Mouse (Mus musculus) hindbrain, embryonic 16.5 days (tissue): ENCODE measurements around the gene Irak3. TPM values are rescaled to one million over a fixed set of nuclear protein-coding genes. Genes with fewer than 3 reads are reported as not detected.
"Not testable (repeated sequence)": the region's sequence is repeated elsewhere in the genome, so short reads cannot be mapped to it uniquely, and the experiment has no call there.

Experiments
- ATAC-seq: fragments of 200-750 bp; cut with Nextera tagmentation; 2 replicates; pipeline ENCODE4 v1.8.0; 2017; ENCODE audit warnings: moderate TSS enrichment, moderate library complexity
- H3K27ac ChIP-seq: fragments of 300-500 bp; sonication (generic); 2 replicates; pipeline ENCODE4 v1.5.1; 2014; ENCODE audit warnings: low read depth, mild to moderate bottlenecking, control low read depth, low read length, moderate library complexity
- H3K27me3 ChIP-seq: fragments of 300-500 bp; sonication (generic); replicated peaks from 2 replicates; pipeline ENCODE4 v1.6.1; 2014; ENCODE audit warnings: low read length; ENCODE audit not compliant: control insufficient read depth, insufficient read depth
- H3K36me3 ChIP-seq: fragments of 300-500 bp; sonication (generic); 2 replicates; pipeline ENCODE4 v1.6.1; 2014; ENCODE audit warnings: mild to moderate bottlenecking, low read length, moderate library complexity, mixed read lengths; ENCODE audit not compliant: control insufficient read depth, insufficient read depth
- H3K4me1 ChIP-seq: fragments of 300-500 bp; sonication (generic); 2 replicates; pipeline ENCODE4 v1.6.1; 2014; ENCODE audit warnings: low read depth, low read length; ENCODE audit not compliant: control insufficient read depth, insufficient read depth
- H3K4me2 ChIP-seq: fragments of 300-500 bp; sonication (generic); 2 replicates; pipeline ENCODE4 v1.6.1; 2014; ENCODE audit warnings: mild to moderate bottlenecking, low read length, control low read depth, moderate library complexity
- H3K4me3 ChIP-seq: fragments of 300-500 bp; sonication (generic); 2 replicates; pipeline ENCODE4 v1.5.1; 2014; ENCODE audit warnings: mild to moderate bottlenecking, low read length, control low read depth, moderate library complexity
- H3K9ac ChIP-seq: fragments of 300-500 bp; sonication (generic); 2 replicates; pipeline ENCODE4 v1.6.1; 2014; ENCODE audit warnings: low read depth, mild to moderate bottlenecking, control low read depth, low read length, moderate library complexity
- H3K9me3 ChIP-seq: fragments of 300-500 bp; sonication (generic); 2 replicates; pipeline ENCODE4 v1.6.1; 2014; ENCODE audit warnings: mild to moderate bottlenecking, low read length, moderate library complexity; ENCODE audit not compliant: control insufficient read depth
- WGBS: fragments of 180-500 bp; shearing (Covaris S2); extraction: QIAGEN DNeasy Blood & Tissue Kit; methylation state at CpG from one replicate; pipeline ENCODE4 v1.1.7; 2014; 5-methylcytosine and 5-hydroxymethylcytosine counted together
- polyA plus RNA-seq: library from polyadenylated mRNA; unstranded; fragments of >200 nt; fragmentation: Nextera tagmentation; extraction: Ambion mirVana; gene quantifications from 2 replicates; pipeline ENCODE4 v1.2.1, GENCODE M21; 2015

Irak3 gene
- polyA plus RNA-seq, 1 experiment from 2014 or later = 0.55 TPM

DNA sequence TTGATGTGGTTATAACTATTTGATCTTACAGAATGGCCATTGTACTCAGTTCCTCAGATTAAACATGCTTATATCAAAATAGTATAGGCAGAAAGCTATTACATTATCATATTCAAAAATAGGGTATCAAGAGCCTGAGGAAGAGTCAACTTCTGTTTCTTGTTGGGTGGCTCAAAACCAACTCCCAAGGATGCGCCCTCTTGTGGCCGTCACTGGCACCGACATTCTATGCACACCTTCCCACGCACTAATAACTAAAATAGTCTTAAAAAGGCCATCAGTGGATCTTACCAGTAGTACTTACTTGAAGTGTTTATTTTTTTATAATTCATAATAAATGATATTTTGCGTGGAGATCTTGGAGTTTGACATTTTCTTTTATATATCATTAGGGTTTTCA is 29.8 kb upstream of the Irak3 start:
- H3K4me3 ChIP-seq = no peak overlapping the region
- H3K27me3 ChIP-seq = no peaks in the 10 kb centered on the region
- no peak for ATAC-seq
- H3K9ac ChIP-seq = no peak overlapping the region
- H3K9me3 ChIP-seq = no peaks in the 10 kb centered on the region
- 34% methylated on average over 5 of the region's 5 CpGs for WGBS
- peaks cover 12% of the 10 kb centered on the region for H3K4me1 ChIP-seq
- H3K27ac ChIP-seq = no peak overlapping the region
- H3K36me3 ChIP-seq = peaks cover 15% of the 10 kb centered on the region
- no peak overlapping the region for H3K4me2 ChIP-seq

DNA sequence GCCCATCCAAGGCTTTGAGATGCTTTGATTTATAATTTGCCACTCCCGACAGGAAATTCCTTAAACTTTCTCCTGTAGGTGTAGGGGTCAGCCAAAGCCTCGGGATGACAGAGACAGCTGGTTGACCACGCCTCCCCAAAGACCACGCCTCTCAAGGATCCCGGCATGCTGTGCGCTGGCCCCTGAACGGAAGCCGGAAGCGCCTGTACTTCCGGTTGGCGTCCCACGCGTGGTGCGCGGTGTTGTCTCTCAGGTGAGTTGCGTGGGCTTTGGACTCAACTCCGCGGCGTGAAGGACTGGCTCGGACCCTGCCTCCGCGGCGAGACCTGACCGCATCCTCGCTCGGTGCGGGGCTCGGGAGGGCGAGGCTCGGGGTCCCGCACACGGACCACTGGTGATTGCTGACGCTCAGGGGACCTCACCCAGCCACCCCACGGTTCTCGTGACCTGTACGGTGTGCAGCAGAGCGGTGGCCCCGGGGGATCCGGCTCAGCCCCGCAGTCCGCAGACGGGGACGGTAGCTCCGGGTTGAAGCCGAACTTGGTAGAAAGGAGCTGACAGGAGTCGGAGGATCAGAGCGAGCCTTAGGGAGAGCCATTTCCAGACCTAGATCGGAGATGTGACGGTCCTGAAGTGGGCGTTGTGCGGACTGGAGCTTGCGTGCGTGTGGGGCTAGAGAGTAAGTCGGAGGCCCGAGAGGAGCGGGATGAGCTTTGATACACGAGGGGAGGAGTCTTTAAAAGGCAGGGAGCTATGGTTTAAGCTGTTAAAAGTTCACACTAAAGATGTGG is 25.1 kb upstream of the Irak3 start, which contains the start of gene Llph:
Gene Llph (plus strand): TSS at position 200 of the 791 bp plus-strand sequence.
- peak within 1 kb of the TSS; percentile 93 for H3K4me2 ChIP-seq
- peaks cover 15% of the 10 kb centered on the region for H3K36me3 ChIP-seq
- under 1% methylated on average over 57 of the region's 57 CpGs for WGBS
- peak; percentile 95 for ATAC-seq
- H3K27me3 ChIP-seq = no peaks in the 10 kb centered on the region
- peak within 1 kb of the TSS; percentile 66 for H3K9ac ChIP-seq
- H3K9me3 ChIP-seq = no peaks in the 10 kb centered on the region
- H3K27ac ChIP-seq = peak within 1 kb of the TSS; percentile 10; the same call in 1 of the 2 replicates
- H3K4me3 ChIP-seq = peak within 1 kb of the TSS; percentile 64
- H3K4me1 ChIP-seq = peaks cover 15% of the 10 kb centered on the region

DNA sequence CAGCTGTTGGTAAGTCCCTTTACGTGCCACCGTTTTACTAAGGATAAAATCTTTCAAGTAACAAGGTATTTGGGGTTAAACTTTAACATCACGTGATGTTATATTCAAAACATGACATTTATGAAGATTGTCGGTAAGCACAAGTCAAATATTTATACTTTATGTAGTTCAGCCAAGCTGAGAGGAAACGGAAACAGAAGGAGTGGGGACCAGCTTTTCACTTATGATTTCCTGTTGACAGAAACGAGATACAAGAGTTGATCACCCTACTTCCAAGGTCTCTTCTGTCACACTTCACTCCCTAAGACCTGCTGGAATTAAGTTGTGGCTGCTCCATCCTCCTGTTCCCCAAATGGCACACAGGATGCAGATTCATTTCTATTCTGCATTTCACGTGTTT is 18.8 kb upstream of the Irak3 start:
- WGBS = 88% methylated on average over 7 of the region's 7 CpGs
- H3K9ac ChIP-seq = no peak overlapping the region
- H3K27me3 ChIP-seq = no peaks in the 10 kb centered on the region
- no peak overlapping the region for H3K4me3 ChIP-seq
- H3K36me3 ChIP-seq = 0 out of 2 replicates have a peak, but pooled peaks cover 5% of the 10 kb centered on the region
- H3K4me1 ChIP-seq = no peaks in the 10 kb centered on the region
- no peaks in the 10 kb centered on the region for H3K9me3 ChIP-seq
- no peak for ATAC-seq
- H3K27ac ChIP-seq = no peak overlapping the region
- H3K4me2 ChIP-seq = no peak overlapping the region

DNA sequence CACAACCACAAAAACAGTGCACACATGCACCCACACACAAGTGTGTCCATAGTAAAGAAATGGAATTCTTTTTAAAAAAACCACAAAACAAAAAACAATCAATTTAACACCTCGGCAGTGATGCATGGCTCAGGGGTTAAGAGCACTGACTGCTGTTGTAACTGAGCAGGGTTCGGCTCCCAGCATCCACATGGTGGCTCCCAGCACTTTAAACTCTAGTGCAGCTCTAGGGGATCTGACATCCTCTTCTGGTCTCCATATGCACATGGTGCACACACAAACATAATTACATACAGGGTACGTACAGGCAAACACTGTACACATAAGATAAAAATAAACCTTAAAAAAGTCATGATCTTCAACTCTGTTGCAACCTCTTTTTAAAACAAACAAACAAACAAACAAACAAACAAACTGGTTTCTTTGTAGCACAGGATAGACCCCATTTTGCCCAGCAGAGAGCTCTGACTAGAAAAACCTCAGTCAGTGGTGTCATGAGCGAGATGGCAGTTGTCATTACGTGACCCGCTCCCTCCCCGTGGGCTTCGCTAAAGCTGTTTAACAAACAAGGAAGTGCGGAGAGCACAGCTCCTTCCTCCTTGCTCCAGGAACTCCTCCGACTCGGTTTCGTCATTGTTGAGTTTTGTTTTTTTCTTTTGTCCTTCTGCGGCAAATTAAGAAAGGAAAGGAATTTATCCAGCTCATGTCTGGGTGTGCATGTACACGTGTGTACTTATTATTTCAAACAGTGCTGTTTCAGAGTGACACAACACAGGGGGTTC is 17.8 kb upstream of the Irak3 start:
- H3K4me1 ChIP-seq = no peaks in the 10 kb centered on the region
- 84% methylated on average over 14 of the region's 14 CpGs for WGBS
- H3K9me3 ChIP-seq = no peaks in the 10 kb centered on the region
- no peaks in the 10 kb centered on the region for H3K27me3 ChIP-seq
- 0 out of 2 replicates have a peak, but pooled peaks cover 5% of the 10 kb centered on the region for H3K36me3 ChIP-seq
- ATAC-seq = no peak
- H3K4me2 ChIP-seq = no peak overlapping the region
- H3K27ac ChIP-seq = no peak overlapping the region; the same call in 1 of the 2 replicates
- H3K9ac ChIP-seq = no peak overlapping the region
- no peak overlapping the region for H3K4me3 ChIP-seq

DNA sequence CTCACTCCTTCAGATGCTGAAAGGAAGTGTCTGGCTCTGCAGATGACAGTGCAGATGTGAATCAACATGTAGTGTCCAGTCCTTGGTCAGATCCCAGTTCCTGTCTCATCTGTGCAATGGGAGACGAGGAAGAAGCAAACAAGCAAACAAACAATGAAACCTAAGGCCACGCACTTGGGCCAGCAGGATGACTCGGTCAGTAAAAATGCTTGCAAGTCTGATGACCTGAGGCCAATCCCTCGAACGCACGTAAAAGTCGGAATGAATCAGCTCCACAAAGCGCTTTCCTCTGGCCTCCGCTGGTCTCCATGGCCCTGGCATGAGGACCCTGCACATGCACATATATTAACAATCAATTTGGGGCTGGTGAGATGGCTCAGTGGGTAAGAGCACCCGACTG is 17.1 kb upstream of the Irak3 start:
- Histone ChIP-seq H3K4me1 (no peaks in the 10 kb centered on the region), H3K4me2 (no peak overlapping the region), H3K9ac (no peak overlapping the region), H3K4me3 (no peak overlapping the region), H3K36me3 (0 out of 2 replicates have a peak, but pooled peaks cover 5% of the 10 kb centered on the region), H3K27me3 (no peaks in the 10 kb centered on the region), H3K9me3 (no peaks in the 10 kb centered on the region), H3K27ac (no peak overlapping the region)
- WGBS = 93% methylated on average over 10 of the region's 10 CpGs
- no peak for ATAC-seq

DNA sequence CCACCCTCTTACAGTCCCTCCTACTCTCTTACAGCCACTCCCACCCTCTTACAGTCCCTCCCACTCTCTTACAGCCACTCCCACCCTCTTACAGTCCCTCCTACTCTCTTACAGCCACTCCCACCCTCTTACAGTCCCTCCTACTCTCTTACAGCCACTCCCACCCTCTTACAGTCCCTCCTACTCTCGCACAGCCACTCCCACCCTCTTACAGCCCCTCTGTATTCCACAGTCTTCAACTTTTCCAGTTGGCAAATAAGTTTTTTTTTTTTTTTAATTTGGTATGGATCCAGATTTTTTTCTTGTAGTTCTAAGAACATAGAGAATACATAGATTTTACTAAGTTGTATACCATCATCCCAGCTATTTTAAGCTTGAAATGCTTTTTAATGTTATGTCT is 15.2 kb upstream of the Irak3 start:
- H3K4me2 ChIP-seq, H3K9me3 ChIP-seq, H3K36me3 ChIP-seq, ATAC-seq, H3K4me3 ChIP-seq, H3K9ac ChIP-seq, H3K4me1 ChIP-seq, H3K27me3 ChIP-seq, H3K27ac ChIP-seq: not testable (repeated sequence)
- 84% methylated on average over 1 of the region's 1 CpGs for WGBS

DNA sequence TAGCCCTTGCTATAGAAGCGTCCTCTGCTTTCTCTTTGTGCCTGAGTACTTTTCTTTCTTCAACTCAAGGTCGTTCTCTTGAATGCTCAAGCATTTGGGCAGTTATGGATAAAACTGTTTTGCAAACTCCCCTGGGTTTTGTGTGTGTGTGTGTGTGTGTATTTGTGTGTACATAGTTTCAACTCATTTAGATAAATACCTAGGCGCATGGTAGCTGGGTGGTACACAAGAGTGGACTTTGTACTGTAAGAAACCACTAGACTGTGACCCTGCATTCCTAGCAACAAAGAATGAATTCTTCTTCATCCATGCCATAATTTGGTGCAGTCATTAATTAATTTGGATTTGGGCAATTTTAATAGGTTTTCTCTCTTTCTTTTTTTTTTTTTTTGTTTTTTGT is 8.2 kb upstream of the Irak3 start:
- Histone ChIP-seq H3K4me1 (peaks cover 5% of the 10 kb centered on the region), H3K4me2 (no peak overlapping the region), H3K27me3 (no peaks in the 10 kb centered on the region), H3K27ac (no peak overlapping the region), H3K4me3 (no peak overlapping the region), H3K36me3 (no peaks in the 10 kb centered on the region), H3K9me3 (no peaks in the 10 kb centered on the region), H3K9ac (no peak overlapping the region)
- WGBS = 93% methylated on average over 3 of the region's 3 CpGs
- no peak for ATAC-seq

DNA sequence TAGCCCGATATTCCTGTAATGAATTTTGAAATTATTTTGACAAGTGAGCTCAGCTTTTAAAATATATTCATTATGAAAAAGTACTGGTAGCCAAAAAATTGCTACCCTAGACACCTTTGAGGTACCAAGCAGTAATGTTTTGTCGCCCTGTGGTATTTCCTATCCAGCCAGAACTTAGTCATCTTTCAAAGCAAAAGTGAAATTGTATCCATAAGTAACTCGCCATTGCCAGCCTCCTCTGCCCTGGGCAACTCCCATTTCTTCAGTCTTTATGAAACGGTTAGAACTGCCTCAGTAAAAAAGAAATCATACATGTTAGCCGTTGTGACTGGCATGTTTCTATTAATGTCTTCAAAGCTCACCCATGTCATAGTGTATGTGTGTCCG is 7.6 kb upstream of the Irak3 start:
- H3K9me3 ChIP-seq = no peaks in the 10 kb centered on the region
- peak overlapping the region; percentile 74 for H3K4me2 ChIP-seq
- no peaks in the 10 kb centered on the region for H3K27me3 ChIP-seq
- no peaks in the 10 kb centered on the region for H3K36me3 ChIP-seq
- H3K9ac ChIP-seq = no peak overlapping the region
- WGBS = 78% methylated on average over 6 of the region's 6 CpGs
- H3K4me3 ChIP-seq = peak overlapping the region; percentile 98
- H3K27ac ChIP-seq = no peak overlapping the region
- peaks cover 5% of the 10 kb centered on the region for H3K4me1 ChIP-seq
- ATAC-seq = no peak
